Mouse (Mus musculus): ENCODE measurements around the gene Hypk.

DNA sequence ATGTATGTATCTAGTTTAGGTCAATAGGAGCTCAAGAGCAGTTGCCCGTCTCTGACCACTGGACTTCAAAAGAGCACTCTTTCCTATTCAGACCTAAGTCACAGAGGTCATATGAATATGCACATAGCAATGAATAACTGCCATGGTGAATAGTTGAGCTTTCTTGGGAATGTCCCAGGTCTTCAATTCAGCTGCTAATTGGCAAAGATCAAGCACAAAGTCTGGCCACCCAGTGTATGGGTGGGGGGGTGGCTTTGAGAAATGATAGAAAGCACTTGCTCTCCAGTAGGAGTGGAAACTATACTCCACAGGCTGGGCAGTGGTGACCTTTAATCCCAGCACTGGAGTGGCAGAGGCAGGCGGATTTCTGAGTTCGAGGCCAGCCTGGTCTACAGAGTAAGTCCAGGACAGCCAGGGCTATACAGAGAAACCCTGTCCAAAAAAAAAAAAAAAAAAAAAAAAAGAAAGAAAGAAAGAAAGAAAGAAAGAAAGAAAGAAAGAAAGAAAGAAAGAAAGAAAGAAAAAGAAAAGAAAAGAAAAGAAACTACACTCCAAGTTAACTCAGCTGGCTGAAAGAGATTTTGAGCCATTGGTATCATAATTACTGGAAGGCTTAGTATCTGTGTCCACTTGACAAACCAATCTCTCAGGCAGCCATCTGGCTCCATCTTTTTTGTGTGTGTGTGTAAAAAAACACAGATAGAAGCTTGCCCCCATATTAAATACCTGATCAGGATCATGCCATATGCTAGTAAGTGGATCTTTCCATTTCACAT lies 24.6 kb downstream of the Hypk start:
- TF ChIP-seq CTCF (IDR thresholded peaks at IDR 0.05; ENCODE audit: low read depth, low read length) (no peak), POLR2A (IDR thresholded peaks at IDR 0.05; ENCODE audit: extremely low read depth, insufficient read depth, low read length) (no peak)
